Mouse (Mus musculus) cerebellum, adult 8-10 months (tissue): ENCODE data around the gene Glis2.
A peak's percentile ranks its signal among the peaks of the same experiment; 100 is the strongest.

ENCODE experiments used
- DNase-seq: peaks from one replicate; pipeline ENCODE4 v3.0.0; 2022

The Glis2 gene

GRCm38 (mm10) chr16:4641119-4641838 lies 46.8 kb downstream of the Glis2 start:
- DNase-seq, result no peak

GRCm38 (mm10) chr16:4642190-4642589 lies 47.7 kb downstream of the Glis2 start:
- no peak for DNase-seq

DNA sequence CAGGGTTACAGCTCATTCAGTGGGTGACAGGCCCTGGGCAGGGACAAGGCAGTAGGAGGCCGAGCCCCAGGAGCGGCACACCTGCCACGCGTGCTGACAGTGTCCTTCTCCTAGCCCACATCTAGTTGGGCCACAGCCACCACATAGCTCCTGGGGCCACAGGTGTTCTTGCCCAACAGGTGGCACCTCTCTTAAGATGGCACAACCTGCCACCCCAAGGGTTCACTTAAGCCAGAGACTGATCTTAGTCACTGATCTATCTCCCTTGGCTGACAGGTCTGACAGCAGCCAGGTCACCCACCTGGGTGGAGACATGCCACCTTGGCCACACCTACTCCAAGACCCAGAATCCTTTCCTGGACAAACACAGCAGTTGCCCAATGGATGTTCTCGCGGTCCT lies 48.4 kb downstream of the Glis2 start:
- DNase-seq, result no peak

DNA sequence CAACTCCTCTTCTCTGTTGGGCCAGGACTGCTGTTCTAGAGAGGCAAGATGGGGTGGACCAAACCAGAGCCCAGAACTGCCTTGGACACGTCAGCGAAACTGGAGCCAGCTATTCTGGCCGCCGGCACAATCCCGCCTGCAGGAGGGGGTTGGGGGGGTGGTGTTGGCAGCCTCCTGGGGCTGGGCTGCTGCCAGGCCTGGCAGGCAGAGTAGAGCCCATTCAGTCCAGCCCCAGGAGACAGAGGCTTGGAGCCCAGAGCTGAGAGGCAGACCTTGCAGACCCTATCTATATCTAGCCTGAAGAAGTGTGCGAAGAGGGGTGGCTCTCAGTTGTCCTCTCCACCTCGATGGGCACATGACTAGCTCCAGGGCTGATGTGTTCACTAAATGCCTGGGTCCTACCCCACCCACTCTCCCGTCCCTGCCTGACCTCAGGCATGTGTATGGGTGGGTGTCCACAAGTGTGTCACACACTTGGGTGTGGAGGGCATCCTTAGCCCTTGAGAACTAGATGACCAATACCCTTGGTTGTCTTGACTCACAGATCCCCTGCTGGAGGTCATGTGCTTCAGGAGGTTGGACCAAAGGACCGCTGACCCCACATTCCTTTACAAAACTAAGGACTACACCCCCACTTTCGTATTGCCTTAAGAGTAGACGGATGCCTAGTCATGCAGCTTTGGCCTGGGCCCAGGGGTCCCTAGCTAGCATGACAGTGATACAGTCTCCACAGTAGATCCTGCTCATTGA lies 49.3 kb downstream of the Glis2 start:
- DNase-seq, result peak; percentile 72

DNA sequence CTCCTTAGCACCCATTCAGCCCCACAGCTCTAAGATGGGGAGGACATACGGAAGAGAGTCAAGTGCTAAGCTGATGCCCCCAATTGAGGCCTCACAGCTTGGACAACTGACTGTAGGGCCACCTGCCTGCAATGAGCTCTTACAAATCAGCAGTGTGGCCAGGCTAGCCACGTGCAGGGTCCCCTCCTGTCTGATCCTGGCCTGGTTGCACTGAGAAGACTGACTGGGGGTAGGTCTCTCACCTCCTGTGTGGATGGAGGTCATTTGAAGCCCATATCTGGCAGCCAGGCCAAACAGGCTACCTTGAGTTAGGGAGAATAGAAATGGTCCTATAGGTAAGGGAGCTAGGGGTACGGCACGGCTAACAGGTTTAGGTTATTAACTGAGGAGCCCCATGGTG lies 51.4 kb downstream of the Glis2 start:
- no peak for DNase-seq

DNA sequence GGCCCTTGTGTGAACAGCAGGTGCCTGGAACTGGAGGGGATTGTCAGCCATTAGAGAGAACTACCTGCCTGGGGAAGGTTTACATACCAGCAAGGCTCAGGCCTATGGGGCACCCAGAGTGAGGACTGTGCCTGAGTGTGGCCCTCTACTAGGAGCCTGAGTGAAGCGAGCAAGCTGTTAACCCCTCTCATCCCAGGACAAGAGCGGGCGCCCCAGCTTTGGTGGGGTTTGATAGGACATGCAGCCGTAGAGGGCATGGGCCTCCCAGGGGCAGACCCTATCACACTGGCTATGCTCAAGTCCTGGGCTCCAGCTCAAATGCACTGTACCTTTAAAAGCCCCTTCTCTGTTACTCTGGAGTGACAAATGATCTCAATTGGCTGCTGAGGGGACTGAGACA lies 52.3 kb downstream of the Glis2 start:
- DNase-seq, result no peak

DNA sequence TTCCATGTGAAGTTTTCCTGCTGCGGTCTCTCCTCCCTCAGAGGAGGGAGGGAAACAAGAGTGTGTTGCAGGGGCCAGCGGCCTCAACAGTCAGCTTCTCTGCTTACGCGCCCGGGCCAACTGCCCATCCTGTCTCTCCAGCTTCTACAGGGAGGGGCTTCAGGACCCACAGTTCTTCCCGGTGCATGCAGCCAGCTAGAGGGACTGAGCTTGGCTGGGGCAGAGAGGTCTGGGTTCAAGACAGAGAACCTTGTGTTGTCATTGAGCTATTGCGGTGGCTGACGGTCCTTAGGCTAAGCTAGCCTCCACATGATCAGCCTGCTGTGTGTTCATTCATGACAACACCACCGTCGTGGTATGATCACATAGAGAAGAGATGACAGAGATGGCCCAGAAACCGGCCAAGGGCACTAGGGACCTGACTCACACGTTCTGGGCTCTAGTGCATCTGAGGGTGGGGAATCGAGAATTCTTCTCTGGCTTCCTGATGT lies 53.2 kb downstream of the Glis2 start:
- DNase-seq, result no peak

DNA sequence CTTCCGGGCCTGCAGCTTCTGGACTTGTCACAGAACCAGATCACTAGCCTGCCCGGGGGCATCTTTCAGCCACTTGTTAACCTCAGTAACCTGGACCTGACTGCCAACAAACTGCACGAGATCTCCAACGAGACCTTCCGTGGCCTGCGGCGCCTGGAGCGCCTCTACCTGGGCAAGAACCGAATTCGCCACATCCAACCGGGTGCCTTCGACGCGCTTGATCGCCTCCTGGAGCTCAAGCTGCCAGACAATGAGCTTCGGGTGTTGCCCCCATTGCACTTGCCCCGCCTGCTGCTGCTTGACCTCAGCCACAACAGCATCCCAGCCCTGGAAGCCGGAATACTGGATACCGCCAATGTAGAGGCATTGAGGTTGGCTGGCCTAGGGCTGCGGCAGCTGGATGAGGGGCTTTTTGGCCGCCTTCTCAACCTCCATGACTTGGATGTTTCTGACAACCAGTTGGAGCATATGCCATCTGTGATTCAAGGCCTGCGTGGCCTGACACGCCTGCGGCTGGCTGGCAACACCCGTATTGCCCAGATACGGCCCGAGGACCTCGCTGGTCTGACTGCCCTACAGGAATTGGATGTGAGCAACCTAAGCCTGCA lies 54.0 kb downstream of the Glis2 start:
- DNase-seq, result no peak

DNA sequence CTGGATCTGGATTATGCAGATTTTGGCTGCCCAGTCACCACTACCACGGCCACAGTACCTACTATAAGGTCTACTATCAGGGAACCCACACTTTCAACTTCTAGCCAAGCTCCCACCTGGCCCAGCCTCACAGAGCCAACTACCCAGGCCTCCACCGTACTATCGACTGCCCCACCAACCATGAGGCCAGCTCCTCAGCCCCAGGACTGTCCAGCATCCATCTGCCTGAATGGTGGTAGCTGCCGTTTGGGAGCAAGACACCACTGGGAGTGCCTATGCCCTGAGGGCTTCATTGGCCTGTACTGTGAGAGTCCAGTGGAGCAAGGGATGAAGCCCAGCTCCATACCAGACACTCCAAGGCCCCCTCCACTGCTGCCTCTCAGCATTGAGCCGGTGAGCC lies 54.7 kb downstream of the Glis2 start:
- no peak for DNase-seq

GRCm38 (mm10) chr16:4649692-4650091 lies 55.2 kb downstream of the Glis2 start:
- no peak for DNase-seq

- DNase-seq, result no peak
These were observed 55.6 kb downstream of the Glis2 start for GRCm38 (mm10) chr16:4650161-4650560.

GRCm38 (mm10) chr16:4651081-4651480 lies 56.6 kb downstream of the Glis2 start:
- no peak for DNase-seq

GRCm38 (mm10) chr16:4651624-4652023 lies 57.1 kb downstream of the Glis2 start:
- DNase-seq, result no peak

DNA sequence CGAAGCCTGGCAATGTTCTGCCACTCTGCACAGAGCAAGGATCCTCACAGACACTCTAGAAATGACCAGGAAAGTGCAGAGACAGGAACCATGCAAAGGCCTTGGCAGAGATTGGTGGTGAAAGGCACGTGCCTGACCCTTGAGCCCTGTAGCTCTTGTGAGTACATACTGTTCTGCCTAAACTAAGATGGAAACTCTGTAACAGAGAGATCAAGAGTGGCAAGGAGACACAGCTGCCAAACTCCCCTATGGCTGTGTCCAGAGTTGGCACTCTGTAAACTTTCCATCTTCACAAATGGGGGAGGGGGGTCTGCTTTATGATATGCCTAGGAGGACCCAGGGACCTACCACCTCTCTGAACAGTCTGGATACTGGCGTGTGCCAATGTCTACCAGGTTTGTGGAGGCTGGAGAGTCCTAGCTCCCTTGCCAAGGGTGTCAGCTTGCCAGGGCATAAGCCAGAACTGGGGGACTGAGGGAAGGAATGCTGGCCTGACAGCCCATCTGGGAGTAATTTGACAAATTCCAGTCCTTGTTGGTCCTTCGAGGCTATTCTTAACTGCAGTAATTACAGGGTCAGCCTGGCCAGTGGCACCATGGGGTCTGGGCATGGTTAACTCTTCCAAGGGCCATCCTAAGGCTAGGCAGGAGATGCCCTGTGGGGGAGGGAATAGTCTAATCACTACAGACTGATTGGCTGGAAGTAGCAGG lies 58.3 kb downstream of the Glis2 start:
- peak; percentile 67 for DNase-seq

DNA sequence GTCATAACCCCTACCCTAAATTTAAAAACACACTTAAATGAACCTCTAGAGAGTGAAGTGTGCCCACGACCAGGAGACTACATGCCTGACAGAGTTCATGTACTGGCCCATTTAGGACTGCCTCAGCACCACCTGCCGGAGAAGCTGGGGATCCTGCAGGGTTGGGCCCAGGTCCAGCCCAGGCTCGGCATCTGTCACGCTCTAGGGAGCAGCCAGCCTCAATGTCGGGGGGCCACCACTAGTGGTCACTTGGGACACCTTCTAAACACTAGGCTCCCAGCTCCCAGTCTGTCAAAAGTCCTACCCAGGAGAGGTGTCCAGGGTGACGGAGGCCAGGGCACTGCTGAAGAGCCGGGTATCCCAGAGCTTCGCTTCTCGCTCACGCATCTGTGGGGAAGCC lies 60.2 kb downstream of the Glis2 start:
- DNase-seq, result peak; percentile 44

GRCm38 (mm10) chr16:4655251-4655734 lies 60.8 kb downstream of the Glis2 start:
- no peak for DNase-seq

DNA sequence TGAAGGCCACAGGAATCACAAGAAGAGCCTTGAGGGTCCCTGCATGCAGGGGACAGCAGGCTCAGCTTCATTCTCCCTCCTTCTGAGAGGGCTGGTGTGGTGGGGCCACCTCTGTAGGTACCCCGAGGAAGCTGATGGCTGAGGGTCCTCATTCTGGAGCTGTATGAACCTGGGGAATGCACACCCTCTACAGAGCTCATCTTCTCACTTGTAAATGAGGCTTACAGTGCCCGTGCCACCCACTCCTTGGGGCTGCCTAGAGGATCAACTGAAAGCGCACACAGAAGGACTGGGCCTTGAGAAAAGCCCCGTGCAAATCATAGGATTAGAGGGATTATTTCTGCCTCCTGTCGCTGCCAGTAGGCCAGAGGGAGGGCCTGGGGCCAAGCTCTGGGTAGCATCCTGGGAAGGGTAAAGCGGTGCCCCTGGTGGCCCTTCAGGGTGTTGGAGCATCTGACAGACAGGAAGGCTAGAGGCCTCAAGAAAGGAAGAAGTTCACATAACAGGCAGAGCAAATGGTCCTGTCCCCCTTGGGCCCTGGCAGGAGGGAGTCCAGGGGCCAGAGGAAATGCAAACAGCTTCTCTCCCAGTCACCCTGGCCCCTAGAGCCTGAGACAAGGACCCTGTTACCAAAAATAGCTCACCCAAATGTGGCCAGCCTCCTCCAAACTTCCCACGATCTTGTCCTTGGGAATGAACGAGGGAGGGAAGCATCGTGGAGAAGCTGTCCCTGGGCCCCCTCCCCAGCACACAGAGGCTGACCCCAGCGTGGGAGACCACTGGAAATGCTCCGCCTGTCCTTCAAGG lies 61.5 kb downstream of the Glis2 start:
- DNase-seq, result no peak

- no peak for DNase-seq
These were observed 62.1 kb downstream of the Glis2 start for GRCm38 (mm10) chr16:4656571-4657081.

GRCm38 (mm10) chr16:4658781-4659245 lies 64.3 kb downstream of the Glis2 start:
- no peak for DNase-seq

GRCm38 (mm10) chr16:4659326-4659725 lies 64.8 kb downstream of the Glis2 start:
- DNase-seq, result no peak

DNA sequence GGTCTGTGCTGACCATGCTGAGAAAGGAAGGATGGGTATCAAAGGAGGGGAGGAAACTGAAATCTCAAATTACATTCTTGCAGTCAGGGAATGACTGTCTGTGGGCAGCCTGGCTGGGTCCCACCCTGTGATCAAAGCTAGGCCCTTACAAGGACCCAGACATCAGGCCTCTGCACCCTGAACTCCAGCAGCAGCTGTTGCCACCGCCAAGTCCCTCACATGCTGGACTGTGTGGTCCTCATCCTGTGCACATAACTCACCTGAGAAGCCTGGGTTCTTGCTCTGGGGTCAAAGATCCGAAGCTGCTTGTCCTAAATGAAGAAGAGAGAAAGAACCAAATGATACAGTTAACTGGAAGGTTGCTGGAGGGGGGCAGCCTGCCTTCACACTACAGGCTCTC lies 67.1 kb downstream of the Glis2 start:
- no peak for DNase-seq

GRCm38 (mm10) chr16:4663806-4664205 lies 69.3 kb downstream of the Glis2 start:
- no peak for DNase-seq
